Mouse (Mus musculus) kidney, adult 11 months (tissue): ENCODE results near the gene Capza1.
A peak's percentile ranks its signal among the peaks of the same experiment; 100 is the strongest.
"Not testable (repeated sequence)": the region's sequence is repeated elsewhere in the genome, so short reads cannot be mapped to it uniquely, and the experiment has no call there.

Source experiments
- DNase-seq: peaks from one replicate; pipeline ENCODE4 v3.0.0; 2022

Gene Capza1

DNA sequence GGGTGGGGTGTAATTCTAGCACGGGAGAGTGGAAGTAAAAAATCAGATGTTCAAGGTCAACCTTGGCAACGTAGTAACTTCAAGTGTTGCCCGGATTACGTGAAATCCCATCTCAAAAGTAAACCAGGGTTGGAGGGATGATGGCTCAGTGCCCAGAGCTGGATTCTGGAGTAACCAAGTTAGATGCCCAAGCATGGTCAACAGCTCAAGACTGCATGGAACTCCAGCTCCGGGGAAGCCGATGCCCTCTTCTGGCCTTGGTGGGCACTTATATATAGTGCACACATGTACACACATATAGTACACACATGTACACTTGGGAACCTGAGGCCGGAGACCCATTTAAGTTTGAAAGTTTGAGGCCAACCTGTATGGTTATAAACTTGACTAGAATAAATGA, 48.2 kb downstream of the Capza1 start:
- DNase-seq, result peak; percentile 11

DNA sequence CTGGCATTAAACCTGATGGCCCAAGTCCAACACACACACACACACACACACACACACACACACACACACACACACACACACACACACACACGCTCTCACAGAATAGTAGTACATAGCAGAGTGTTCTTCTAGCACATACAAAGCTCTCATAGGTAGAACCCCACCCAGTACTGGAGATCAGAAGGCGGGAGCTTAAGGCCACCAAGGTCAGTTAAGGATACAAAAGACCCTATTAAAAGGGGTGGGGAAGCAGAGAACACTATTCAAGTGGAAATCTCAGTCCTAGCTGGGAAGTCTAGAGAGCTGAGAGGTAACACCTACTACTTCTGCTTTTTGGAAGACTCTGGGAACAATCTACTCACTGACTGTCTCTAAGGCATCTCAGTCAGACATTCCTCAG, 49.0 kb downstream of the Capza1 start:
- DNase-seq, result no peak

GRCm38 (mm10) chr3:104814746-104815145, 49.6 kb downstream of the Capza1 start:
- DNase-seq, result no peak

DNA sequence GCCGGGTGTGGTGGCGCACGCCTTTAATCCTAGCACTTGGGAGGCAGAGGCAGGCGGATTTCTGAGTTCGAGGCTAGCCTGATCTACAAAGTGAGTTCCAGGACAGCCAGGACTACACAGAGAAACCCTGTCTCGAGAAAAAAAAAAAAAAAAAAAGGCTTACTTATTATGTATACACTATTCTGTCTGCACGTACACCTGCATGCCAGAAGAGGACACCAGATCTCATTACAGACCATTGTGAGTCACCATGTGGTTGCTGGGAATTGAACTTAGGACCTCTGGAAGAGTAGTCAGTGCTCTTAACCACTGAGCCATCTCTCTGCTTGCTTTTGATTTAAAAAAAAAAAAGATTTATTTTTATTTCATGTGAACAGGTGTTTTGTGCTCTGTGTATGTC, 51.1 kb downstream of the Capza1 start:
- DNase-seq, result not testable (repeated sequence)

DNA sequence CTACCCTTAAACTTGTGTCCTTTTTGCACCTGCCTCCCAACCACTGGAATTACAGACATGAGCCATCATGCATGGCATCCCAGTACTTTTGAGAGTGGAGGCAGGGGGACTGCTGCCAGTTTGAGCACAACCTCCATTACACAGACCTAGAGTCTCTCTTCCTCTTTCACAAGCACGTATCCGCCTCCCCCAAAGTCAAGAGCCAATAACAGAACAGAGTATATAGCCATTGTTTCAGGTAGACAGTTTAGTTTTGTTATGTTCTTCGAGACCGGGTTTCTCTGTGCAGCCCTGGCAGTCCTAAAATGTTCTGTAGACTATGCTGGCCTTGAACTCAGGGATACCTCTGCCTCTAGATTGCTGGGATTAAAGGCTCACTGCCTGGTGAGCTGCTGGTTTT, 52.1 kb downstream of the Capza1 start:
- DNase-seq, result no peak

DNA sequence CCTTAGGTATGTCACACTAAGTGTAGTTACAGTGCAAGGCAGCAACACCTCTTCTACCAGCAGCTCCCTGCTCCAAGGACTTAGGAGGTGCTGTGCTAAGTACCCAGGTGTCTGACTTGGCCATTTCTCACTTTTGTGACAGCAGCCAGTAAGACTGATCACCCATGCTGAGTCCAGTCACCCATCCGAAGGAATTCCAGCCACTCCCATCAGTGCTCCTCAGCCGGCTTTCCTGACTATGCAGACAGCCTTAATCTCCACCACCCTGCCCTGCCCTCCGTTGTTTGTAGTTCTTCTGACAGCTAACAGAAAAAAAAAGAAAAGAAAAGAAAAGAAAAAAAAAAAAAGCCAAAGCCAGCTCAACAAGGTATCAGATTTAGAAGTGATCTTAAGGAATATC, 52.6 kb downstream of the Capza1 start:
- DNase-seq, result no peak

DNA sequence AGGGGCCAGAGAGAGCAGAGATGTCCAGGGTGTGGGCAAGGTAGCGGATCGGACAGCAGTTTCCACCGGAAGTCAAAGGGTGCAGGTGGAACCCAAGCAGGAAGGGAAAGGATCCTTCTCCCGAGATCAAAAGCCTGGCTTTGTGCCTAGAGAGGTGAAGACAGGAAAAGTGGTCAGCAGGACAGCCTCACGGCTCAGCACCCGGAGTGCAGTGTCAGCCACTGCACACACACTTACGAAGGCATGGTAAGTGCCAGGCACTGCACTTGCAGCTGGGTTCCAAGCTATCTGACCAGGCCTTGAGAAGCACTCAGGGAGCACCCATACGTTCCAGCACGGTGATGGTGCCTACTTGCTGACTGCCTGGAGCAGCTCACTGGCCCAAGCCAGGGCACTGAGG, 58.8 kb downstream of the Capza1 start:
- no peak for DNase-seq

DNA sequence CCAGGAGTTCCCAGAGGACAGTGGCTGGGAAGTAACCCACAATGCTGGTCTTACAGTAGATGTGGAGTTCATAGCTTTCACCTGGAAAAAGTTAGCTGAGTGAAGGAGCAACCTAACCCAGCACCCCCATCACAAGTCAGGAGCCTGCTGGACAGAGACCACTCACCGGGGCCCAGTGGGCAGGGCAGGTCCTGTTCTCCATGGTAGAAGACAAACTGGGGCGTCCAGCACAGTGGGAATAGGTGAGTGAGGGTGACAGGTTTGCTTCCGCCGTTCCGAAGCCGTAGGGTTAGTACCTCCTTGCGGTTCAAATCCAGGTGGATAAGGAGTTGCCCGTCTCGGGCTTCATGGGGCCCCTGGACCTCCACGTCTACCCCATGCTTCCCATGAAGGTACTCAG, 60.0 kb downstream of the Capza1 start:
- no peak for DNase-seq

DNA sequence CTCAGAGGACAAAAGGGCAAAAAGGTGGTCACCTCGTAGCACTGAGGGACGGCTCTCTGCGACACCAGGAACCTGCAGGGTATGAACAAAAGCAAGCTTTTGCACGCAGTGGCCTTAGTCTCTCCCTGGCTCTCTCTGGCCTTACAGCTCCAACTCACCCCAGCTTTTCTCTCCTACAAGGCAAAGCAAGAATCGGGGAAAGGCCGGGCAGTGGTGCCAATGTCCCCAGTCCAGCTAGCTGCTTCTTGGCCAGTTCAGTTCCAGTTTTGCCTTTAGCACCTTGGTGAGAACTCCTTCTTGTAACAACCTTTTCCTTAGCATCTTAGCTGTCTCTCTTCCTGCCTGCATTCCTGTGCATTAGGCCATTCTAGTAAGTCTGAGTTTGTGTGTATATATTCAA, 62.8 kb downstream of the Capza1 start:
- no peak for DNase-seq

DNA sequence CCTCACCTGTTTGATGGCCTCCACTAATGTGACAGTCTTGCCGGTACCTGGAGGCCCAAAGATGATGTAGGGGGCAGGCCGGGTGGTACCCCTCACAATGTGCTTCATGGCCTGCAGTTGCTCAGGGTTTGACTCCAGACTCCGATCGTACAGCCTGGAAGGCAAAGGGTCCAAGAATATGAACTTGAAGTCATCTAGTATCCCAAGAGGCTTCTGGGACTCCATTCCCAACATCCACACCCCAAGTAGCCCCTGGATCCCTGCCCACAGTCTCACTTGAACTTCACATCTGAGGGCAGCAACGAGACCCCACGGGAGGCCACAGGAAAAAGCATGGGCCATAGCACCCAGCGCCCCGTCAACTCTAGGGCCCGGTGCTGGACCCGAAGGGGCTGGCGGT, 63.6 kb downstream of the Capza1 start:
- DNase-seq, result no peak

DNA sequence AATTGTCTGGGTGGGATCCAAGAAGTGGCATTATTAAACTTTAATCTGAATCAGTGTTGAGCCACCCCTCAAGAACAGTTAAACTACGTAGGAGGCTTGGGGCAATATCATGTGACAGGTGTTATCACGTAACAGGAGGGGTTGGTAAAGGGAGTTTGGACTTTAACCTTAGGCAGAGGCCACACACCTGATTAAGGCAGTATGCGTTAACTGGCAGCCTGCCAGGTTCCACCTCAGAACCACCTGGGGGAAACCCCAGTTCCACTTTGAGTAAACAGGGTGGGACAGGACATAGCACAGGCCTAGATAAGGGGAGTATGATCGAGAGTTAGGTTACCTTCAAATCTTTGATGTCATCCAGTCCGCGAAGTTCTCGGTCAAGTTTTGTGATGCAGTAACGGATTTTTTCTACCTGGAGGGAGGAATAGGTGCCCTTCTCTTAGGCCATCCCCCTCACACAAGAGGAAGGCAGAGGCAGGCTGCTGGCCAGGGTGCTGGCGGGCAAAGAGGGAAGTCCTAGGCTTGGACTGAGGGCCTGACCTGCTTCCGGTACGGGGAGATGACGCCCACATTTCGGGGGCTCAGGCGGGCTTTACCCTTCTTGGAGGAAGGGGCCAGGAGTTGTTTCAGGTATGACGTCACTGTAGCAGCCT, 67.7 kb downstream of the Capza1 start:
- peak; percentile 77 for DNase-seq

DNA sequence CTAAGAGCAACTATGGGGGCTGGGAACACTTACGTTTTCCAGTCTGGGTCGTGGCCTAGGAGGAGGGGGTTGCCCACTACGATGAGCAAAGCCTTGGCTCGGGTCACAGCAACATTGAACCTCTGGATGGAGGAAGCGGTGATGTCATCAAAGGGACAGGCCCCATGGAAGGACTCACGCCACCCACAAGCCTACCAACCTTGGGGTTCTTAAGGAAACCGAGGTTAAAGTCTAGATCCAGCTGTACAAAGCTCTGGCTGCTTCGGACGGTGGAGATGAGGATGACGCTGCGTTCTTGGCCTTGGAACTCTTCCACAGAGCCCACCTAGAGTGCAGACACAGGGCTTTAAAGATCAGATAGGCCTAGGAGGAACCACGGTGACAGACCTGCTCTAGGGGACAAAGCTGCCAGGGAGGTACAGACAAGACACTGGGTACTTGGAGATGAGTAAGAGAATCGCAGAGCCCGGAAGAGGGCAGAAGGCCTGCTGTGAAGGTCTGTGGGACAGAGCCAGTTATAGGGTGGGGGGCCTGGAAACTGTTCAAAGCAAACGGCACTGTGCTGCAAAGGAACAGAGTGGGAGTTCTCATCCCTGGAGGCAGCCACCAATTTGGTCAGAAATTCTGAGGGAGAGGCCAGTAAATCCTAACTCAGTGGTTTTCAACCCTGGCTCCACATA, 68.5 kb downstream of the Capza1 start:
- peak; percentile 26 for DNase-seq

DNA sequence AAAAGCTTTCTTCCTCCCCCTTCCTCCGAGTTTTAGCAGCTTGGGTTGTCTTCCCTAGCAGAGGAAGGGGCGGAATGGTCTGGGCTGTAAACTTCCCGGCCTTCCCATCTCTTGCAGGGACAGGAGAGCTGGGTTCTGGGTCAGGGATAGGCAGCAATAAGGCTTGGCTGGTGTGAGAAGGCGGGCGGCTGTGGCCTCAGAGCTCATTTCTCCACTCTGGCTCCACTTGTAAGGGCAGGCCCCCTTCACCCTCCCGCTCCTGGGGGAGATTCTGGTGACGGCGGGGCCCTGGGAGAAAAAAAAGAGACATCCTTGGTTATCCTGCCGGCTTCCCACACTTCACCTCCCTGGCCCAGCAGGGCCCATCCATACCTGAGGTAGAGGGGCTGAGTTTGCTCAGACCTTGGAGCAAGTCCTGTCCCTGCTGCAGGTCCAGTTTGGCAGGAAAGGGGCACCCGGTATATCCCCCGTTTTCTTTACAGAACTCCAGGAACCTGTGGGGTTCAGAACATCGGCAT, 69.3 kb downstream of the Capza1 start:
- no peak for DNase-seq

DNA sequence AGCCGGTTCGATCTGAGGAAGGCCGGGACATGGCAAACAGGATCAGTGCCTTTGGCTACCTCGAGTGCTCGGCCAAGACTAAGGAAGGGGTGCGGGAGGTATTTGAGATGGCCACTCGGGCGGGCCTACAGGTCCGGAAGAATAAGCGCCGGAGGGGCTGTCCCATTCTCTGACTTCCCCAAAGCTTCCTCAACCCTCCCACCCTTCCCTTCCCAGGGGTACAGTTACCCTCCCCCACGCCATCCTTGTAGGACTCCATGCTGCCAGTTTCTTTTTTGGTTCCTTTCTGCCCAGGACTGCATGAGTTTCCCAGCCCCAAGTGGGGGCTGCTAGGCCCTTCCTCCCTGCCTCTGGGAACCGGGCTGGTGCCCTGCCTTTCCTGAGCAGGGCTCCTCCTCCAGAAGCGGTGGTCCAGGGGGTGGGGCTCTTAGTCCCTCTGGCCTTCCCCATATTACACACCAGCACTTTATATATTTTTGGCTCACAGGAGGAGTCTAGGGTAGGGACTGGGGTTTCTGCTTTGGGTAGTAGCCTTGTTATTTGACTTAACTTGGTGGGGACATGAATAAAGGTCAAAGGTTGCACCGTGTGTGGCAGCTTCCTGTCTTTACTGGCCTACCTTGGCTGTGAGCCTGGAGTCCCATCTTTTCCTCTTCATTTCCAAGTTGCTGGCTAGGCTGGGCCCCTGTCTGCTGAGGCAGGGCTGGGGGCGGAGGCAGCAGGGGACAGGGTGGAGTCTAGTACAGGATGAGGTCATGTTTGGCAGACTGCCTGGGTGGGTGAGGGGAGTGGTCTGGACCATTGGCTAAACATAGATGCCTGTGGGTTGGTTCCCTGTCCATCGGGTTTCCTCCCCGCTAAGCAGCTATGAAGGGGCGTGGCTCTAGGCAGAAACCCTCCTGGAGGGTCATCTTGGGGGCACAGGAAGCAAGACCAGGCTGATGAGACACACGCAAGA, 70.2 kb downstream of the Capza1 start:
- peak; percentile 96 for DNase-seq

GRCm38 (mm10) chr3:104792360-104793270, 71.7 kb downstream of the Capza1 start:
- DNase-seq, result no peak

DNA sequence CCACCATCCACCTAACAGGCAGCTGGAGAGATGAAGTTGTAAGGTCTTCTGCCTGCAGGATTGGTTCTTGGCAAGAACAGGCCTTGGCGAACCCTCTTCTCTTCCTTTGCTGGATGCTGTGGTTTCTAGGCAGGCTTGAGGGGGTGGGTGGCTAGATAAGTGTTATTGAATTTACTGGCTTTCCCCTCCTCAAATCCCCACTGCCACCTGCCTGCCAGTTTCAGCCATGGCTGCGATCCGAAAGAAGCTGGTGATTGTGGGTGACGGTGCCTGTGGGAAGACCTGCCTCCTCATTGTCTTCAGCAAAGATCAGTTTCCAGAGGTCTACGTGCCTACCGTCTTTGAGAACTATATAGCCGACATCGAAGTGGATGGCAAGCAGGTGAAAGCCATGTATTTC, 72.6 kb downstream of the Capza1 start:
- no peak for DNase-seq

DNA sequence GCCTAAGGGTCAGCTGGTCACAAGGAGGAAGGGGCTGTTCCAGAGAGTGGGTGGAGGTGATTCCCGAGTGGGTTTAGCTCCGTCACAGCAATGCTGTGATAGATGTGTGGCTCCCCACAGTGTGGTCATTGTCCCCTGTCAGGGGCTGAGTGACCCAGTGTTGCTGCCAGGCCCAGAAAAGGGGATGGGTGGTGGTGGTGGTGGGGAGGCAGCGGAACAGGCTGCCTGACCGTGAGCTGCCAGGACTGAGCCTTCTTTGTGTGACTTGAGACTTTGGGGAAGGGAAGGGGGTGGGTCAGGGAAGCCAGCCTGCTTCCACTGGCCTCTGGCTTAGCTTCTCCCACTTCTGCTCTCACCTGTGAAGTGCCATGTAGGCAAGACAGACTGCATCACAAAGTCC, 73.3 kb downstream of the Capza1 start:
- DNase-seq, result no peak

DNA sequence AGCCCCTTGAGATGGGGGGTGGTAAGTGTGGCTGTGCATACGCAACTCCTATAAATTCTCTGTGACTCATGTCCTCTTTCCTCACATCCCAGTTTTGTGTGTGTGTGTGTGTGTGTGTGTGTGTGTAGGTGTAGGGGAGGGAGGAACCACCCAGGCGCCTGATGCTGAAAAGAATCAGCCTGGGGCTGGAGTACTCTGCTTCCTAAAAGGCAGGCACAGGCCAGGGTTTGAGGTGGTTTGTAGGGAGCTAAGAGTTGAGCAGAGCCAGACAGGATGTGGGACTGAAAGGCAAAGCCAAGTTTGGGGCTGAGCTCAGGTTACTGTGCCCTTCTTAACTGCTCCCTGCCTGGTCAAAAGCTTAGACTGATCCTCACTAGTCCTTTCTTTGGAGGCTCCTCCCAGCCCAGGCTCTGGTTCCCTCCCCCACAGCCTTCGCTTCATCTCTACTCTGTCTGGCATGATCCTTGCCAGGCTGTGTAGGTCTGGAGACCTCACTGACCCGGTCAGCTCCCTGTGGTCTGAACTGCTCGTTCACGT, 73.8 kb downstream of the Capza1 start:
- peak; percentile 65 for DNase-seq

DNA sequence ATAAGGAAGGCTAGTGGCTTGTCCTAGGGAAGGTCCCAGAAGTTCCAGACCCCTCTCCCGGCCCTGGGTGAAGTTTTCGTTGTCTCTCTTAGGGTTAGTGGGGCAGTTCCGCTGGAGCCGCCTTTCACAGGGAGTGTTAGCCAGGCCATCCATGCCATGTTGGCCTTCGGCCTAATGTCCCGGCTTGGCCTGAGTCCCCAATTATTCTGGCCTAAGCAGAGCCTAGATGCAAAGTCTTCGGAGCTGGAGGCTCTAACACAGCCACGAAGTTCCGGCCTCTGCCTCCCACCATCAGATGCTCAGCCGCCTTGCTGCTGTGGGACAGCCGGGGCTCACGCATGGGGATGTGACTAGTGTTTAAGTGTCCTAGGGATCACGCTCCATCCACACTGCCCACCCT, 74.5 kb downstream of the Capza1 start:
- peak; percentile 72 for DNase-seq

DNA sequence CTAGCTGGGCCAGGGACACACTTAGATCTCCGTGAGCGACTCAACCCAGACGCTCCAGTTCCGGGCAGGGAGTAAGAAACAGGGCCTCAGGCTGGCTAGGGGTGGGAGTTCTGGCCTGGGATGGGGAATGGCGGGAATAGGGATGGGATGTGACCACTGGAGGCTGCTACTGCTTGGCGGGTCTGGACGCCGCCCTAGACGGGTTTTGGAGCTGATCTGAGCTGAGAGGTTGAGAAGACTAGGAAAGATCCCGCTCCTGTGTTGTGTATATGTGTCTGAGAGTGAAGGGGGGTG, 75.0 kb downstream of the Capza1 start:
- no peak for DNase-seq

GRCm38 (mm10) chr3:104788561-104789311, 75.6 kb downstream of the Capza1 start:
- DNase-seq, result peak; percentile 81

DNA sequence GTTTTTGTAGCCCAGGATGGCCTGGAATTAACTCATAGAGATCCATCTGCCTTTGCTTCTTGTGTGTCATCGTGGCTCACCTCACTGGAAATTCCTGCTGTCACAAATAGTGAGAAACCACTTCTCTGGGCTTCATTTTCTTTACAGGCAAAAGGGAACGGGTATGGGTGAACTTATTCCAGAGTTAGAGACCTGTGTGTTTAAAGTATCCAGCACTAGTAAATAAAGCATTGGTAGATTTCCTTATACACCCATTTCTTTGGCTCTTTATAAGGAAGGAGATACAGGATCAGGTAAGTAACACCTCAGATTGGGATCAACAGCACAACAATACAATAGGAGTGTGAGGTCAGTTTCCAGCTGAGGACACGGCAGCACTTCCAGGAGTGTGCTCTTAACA, 76.2 kb downstream of the Capza1 start, which contains the start of gene Rhoc:
TSS of gene Rhoc (plus strand) at position 301 of the 400 bp plus-strand sequence.
- no peak for DNase-seq
